Mouse (Mus musculus) intestine, embryonic 16.5 days (tissue): ENCODE results near the gene Zbtb21. TPM values are rescaled to one million over a fixed set of nuclear protein-coding genes. Genes with fewer than 3 reads are reported as not detected.

Experiments
- ATAC-seq: fragments of 200-750 bp; cut with Nextera tagmentation; 2 replicates; pipeline ENCODE4 v1.8.0; 2017; ENCODE audit warnings: moderate TSS enrichment, moderate library complexity
- H3K27ac ChIP-seq: fragments of 300-500 bp; sonication (generic); 2 replicates; pipeline ENCODE4 v1.5.1; 2014; ENCODE audit warnings: mild to moderate bottlenecking, low read length
- H3K27me3 ChIP-seq: fragments of 300-500 bp; sonication (generic); replicated peaks from 2 replicates; pipeline ENCODE4 v1.6.1; 2014; ENCODE audit warnings: low read length, control low read depth, mixed read lengths; ENCODE audit not compliant: control insufficient read depth, insufficient read depth
- H3K36me3 ChIP-seq: fragments of 300-500 bp; sonication (generic); 2 replicates; pipeline ENCODE4 v1.6.1; 2014; ENCODE audit warnings: low read length, control low read depth; ENCODE audit not compliant: control insufficient read depth, insufficient read depth
- H3K4me1 ChIP-seq: fragments of 300-500 bp; sonication (generic); 2 replicates; pipeline ENCODE4 v1.6.1; 2014; ENCODE audit warnings: low read length, control low read depth, mixed read lengths; ENCODE audit not compliant: control insufficient read depth, insufficient read depth
- H3K4me2 ChIP-seq: fragments of 300-500 bp; sonication (generic); 2 replicates; pipeline ENCODE4 v1.6.1; 2014; ENCODE audit warnings: low read depth, low read length, control low read depth
- H3K4me3 ChIP-seq: fragments of 300-500 bp; sonication (generic); 2 replicates; pipeline ENCODE4 v1.5.1; 2014; ENCODE audit warnings: mild to moderate bottlenecking, low read length
- H3K9ac ChIP-seq: fragments of 300-500 bp; sonication (generic); 2 replicates; pipeline ENCODE4 v1.6.1; 2014; ENCODE audit warnings: low read depth, low read length
- H3K9me3 ChIP-seq: fragments of 300-500 bp; sonication (generic); 2 replicates; pipeline ENCODE4 v1.6.1; 2016; ENCODE audit warnings: low read length, control low read depth; ENCODE audit not compliant: control insufficient read depth
- WGBS: fragments of 180-500 bp; shearing (Covaris S2); extraction: QIAGEN DNeasy Blood & Tissue Kit; methylation state at CpG from one replicate; pipeline ENCODE4 v1.1.7; 2014; 5-methylcytosine and 5-hydroxymethylcytosine counted together
- polyA plus RNA-seq: library from polyadenylated mRNA; unstranded; fragments of >200 nt; fragmentation: Nextera tagmentation; extraction: Ambion mirVana; gene quantifications from 2 replicates; pipeline ENCODE4 v1.2.1, GENCODE M21; 2015

Gene Zbtb21
- polyA plus RNA-seq, 1 experiment from 2014 or later: 11.5 TPM

- ATAC-seq: no peak
- H3K27me3 ChIP-seq: no peaks in the 10 kb centered on the region
These were observed 53.1 kb downstream of the Zbtb21 start for GRCm38 (mm10) chr16:97909356-97909755.

GRCm38 (mm10) chr16:97907496-97907895, 54.9 kb downstream of the Zbtb21 start:
- Histone ChIP-seq H3K4me1 (no peaks in the 10 kb centered on the region), H3K4me3 (no peak overlapping the region), H3K4me2 (no peak overlapping the region), H3K27me3 (no peaks in the 10 kb centered on the region), H3K9ac (no peak overlapping the region), H3K36me3 (no peaks in the 10 kb centered on the region), H3K27ac (no peak overlapping the region), H3K9me3 (no peaks in the 10 kb centered on the region)
- 84% methylated on average over 6 of the region's 6 CpGs for WGBS
- no peak for ATAC-seq

More at GRCm38 (mm10) chr16:97909356-97909755, 53.1 kb downstream of the Zbtb21 start:
- Histone ChIP-seq H3K9me3 (no peaks in the 10 kb centered on the region), H3K36me3 (no peaks in the 10 kb centered on the region), H3K9ac (no peak overlapping the region), H3K4me3 (no peak overlapping the region), H3K4me1 (0 out of 2 replicates have a peak, but pooled peaks cover 4% of the 10 kb centered on the region), H3K4me2 (no peak overlapping the region), H3K27ac (no peak overlapping the region)
- WGBS: 92% methylated on average over 1 of the region's 1 CpGs

GRCm38 (mm10) chr16:97906337-97906736, 56.1 kb downstream of the Zbtb21 start:
- H3K4me3 ChIP-seq: no peak overlapping the region
- H3K9ac ChIP-seq: no peak overlapping the region
- no peaks in the 10 kb centered on the region for H3K36me3 ChIP-seq
- no peak for ATAC-seq
- H3K4me2 ChIP-seq: no peak overlapping the region
- H3K4me1 ChIP-seq: no peaks in the 10 kb centered on the region
- no peak overlapping the region for H3K27ac ChIP-seq
- H3K9me3 ChIP-seq: no peaks in the 10 kb centered on the region
- H3K27me3 ChIP-seq: no peaks in the 10 kb centered on the region

GRCm38 (mm10) chr16:97905449-97905991, 56.9 kb downstream of the Zbtb21 start:
- 75% methylated on average over 2 of the region's 2 CpGs for WGBS

GRCm38 (mm10) chr16:97904035-97904434, 58.4 kb downstream of the Zbtb21 start:
- no peak overlapping the region for H3K9ac ChIP-seq
- no peak overlapping the region for H3K27ac ChIP-seq
- no peak overlapping the region for H3K4me2 ChIP-seq
- no peak overlapping the region for H3K4me3 ChIP-seq
- no peaks in the 10 kb centered on the region for H3K9me3 ChIP-seq
- H3K27me3 ChIP-seq: no peaks in the 10 kb centered on the region
- H3K4me1 ChIP-seq: no peaks in the 10 kb centered on the region
- 74% methylated on average over 3 of the region's 3 CpGs for WGBS
- no peaks in the 10 kb centered on the region for H3K36me3 ChIP-seq
- ATAC-seq: no peak

More at GRCm38 (mm10) chr16:97905449-97905991, 56.9 kb downstream of the Zbtb21 start:
- Histone ChIP-seq H3K9ac (no peak overlapping the region), H3K4me2 (no peak overlapping the region), H3K4me1 (no peaks in the 10 kb centered on the region), H3K4me3 (no peak overlapping the region), H3K27ac (no peak overlapping the region), H3K27me3 (no peaks in the 10 kb centered on the region), H3K36me3 (no peaks in the 10 kb centered on the region), H3K9me3 (no peaks in the 10 kb centered on the region)
- ATAC-seq: no peak

GRCm38 (mm10) chr16:97897346-97898024, 64.9 kb downstream of the Zbtb21 start:
- H3K27ac ChIP-seq: no peak overlapping the region

More at GRCm38 (mm10) chr16:97897346-97898024, 64.9 kb downstream of the Zbtb21 start:
- no peaks in the 10 kb centered on the region for H3K27me3 ChIP-seq
- 58% methylated on average over 5 of the region's 5 CpGs for WGBS
- no peak overlapping the region for H3K9ac ChIP-seq
- no peak overlapping the region for H3K4me3 ChIP-seq
- H3K36me3 ChIP-seq: no peaks in the 10 kb centered on the region
- no peaks in the 10 kb centered on the region for H3K4me1 ChIP-seq
- 0 out of 2 replicates have a peak, but pooled peaks have one; percentile 56 for ATAC-seq
- no peak overlapping the region for H3K4me2 ChIP-seq
- H3K9me3 ChIP-seq: no peaks in the 10 kb centered on the region

Other genes with a start within 250 kb of the Zbtb21 start
- gene Ripk4, start 198.8 kb downstream of the Zbtb21 start, polyA plus RNA-seq: 21.8 and 22.7 TPM in 2 replicates
- 7.1 and 7.8 TPM in 2 replicates for gene Prdm15, start 110.8 kb downstream of the Zbtb21 start, polyA plus RNA-seq
- gene C2cd2, start within 50 bp of the Zbtb21 start, polyA plus RNA-seq: 9.9 and 10.2 TPM in 2 replicates
- 25.7 and 26.5 TPM in 2 replicates for gene B230307C23Rik, start 34.7 kb upstream of the Zbtb21 start, polyA plus RNA-seq
- 12.4 and 13.4 TPM in 2 replicates for gene A630089N07Rik, start 119.8 kb upstream of the Zbtb21 start, polyA plus RNA-seq